Mouse (Mus musculus): ENCODE data around the gene Pbxip1. TPM values are rescaled to one million over a fixed set of nuclear protein-coding genes. Genes with fewer than 3 reads are reported as not detected.

Pbxip1 gene
- polyA plus RNA-seq, 1 experiment from 2014 or later: 10.0 TPM

- H3K27ac ChIP-seq (ENCODE audit: low read depth, low read length): 0 out of 2 replicates have a peak overlapping the region, but pooled peaks have one; percentile 15
- no peak for ATAC-seq (replicated peaks; ENCODE audit: low FRiP score)
Observed at GRCm38 (mm10) chr3:89435041-89435440, 1.5 kb upstream of the Pbxip1 start.

GRCm38 (mm10) chr3:89437269-89437668, 763 bp downstream of the Pbxip1 start:
- Histone ChIP-seq H3K36me3 (ENCODE audit: control insufficient read depth, insufficient read depth, low read length) (peaks cover 4% of the 10 kb centered on the region), H3K27ac (ENCODE audit: low read depth, low read length) (no peak overlapping the region), H3K27me3 (ENCODE audit: control insufficient read depth, insufficient read depth, low read length) (no peaks in the 10 kb centered on the region), H3K4me3 (ENCODE audit: low read depth, low read length) (peak overlapping the region; percentile 30), H3K9ac (ENCODE audit: low read length) (peak overlapping the region; percentile 41), H3K4me1 (replicated peaks; ENCODE audit: control insufficient read depth, insufficient read depth, low read length) (peaks cover 8% of the 10 kb centered on the region; the same call in 1 of the 2 replicates), H3K4me2 (ENCODE audit: low read depth, low read length, severe bottlenecking) (peak overlapping the region; percentile 63), H3K9me3 (ENCODE audit: control insufficient read depth, low read length) (no peaks in the 10 kb centered on the region)
- 25% methylated on average over 5 of the region's 5 CpGs for WGBS
- DNase-seq (ENCODE audit: low spot score) (no peak), ATAC-seq (replicated peaks; ENCODE audit: low FRiP score) (no peak)

More at GRCm38 (mm10) chr3:89435041-89435440, 1.5 kb upstream of the Pbxip1 start:
- Histone ChIP-seq H3K4me1 (replicated peaks; ENCODE audit: control insufficient read depth, insufficient read depth, low read length) (peaks cover 13% of the 10 kb centered on the region), H3K36me3 (ENCODE audit: control insufficient read depth, insufficient read depth, low read length) (peaks cover 4% of the 10 kb centered on the region), H3K4me3 (ENCODE audit: low read depth, low read length) (no peak overlapping the region), H3K27me3 (ENCODE audit: control insufficient read depth, insufficient read depth, low read length) (no peaks in the 10 kb centered on the region), H3K9ac (ENCODE audit: low read length) (no peak overlapping the region; the same call in 1 of the 2 replicates), H3K9me3 (ENCODE audit: control insufficient read depth, low read length) (no peaks in the 10 kb centered on the region), H3K4me2 (ENCODE audit: low read depth, low read length, severe bottlenecking) (no peak overlapping the region)
- no peak for DNase-seq (ENCODE audit: low spot score)
- WGBS: 63% methylated on average over 7 of the region's 7 CpGs

GRCm38 (mm10) chr3:89440691-89441090, 4.2 kb downstream of the Pbxip1 start:
- H3K4me3 ChIP-seq (ENCODE audit: low read depth, low read length): no peak overlapping the region
- 97% methylated on average over 2 of the region's 2 CpGs for WGBS
- DNase-seq (ENCODE audit: low spot score) (no peak), ATAC-seq (replicated peaks; ENCODE audit: low FRiP score) (no peak)
- no peaks in the 10 kb centered on the region for H3K27me3 ChIP-seq (ENCODE audit: control insufficient read depth, insufficient read depth, low read length)
- no peaks in the 10 kb centered on the region for H3K9me3 ChIP-seq (ENCODE audit: control insufficient read depth, low read length)
- H3K4me2 ChIP-seq (ENCODE audit: low read depth, low read length, severe bottlenecking): no peak overlapping the region
- no peak overlapping the region for H3K27ac ChIP-seq (ENCODE audit: low read depth, low read length)
- H3K9ac ChIP-seq (ENCODE audit: low read length): no peak overlapping the region
- peaks cover 4% of the 10 kb centered on the region; the same call in 1 of the 2 replicates for H3K4me1 ChIP-seq (replicated peaks; ENCODE audit: control insufficient read depth, insufficient read depth, low read length)
- no peaks in the 10 kb centered on the region for H3K36me3 ChIP-seq (ENCODE audit: control insufficient read depth, insufficient read depth, low read length)

- no peak for DNase-seq (ENCODE audit: low spot score)
- no peaks in the 10 kb centered on the region for H3K36me3 ChIP-seq (ENCODE audit: control insufficient read depth, insufficient read depth, low read length)
Observed at GRCm38 (mm10) chr3:89448720-89449537, 12.4 kb downstream of the Pbxip1 start.

GRCm38 (mm10) chr3:89449541-89449940, 13.0 kb downstream of the Pbxip1 start:
- 44% methylated on average over 7 of the region's 7 CpGs for WGBS
- Histone ChIP-seq H3K36me3 (ENCODE audit: control insufficient read depth, insufficient read depth, low read length) (no peaks in the 10 kb centered on the region), H3K4me2 (ENCODE audit: low read depth, low read length, severe bottlenecking) (no peak overlapping the region), H3K4me3 (ENCODE audit: low read depth, low read length) (no peak overlapping the region), H3K27me3 (ENCODE audit: control insufficient read depth, insufficient read depth, low read length) (no peaks in the 10 kb centered on the region; the same call in 1 of the 2 replicates), H3K27ac (ENCODE audit: low read depth, low read length) (no peak overlapping the region), H3K4me1 (replicated peaks; ENCODE audit: control insufficient read depth, insufficient read depth, low read length) (no peaks in the 10 kb centered on the region), H3K9me3 (ENCODE audit: control insufficient read depth, low read length) (no peaks in the 10 kb centered on the region), H3K9ac (ENCODE audit: low read length) (no peak overlapping the region)
- ATAC-seq (replicated peaks; ENCODE audit: low FRiP score) (no peak), DNase-seq (ENCODE audit: low spot score) (peak; percentile 83)

More at GRCm38 (mm10) chr3:89448720-89449537, 12.4 kb downstream of the Pbxip1 start:
- no peak overlapping the region for H3K4me3 ChIP-seq (ENCODE audit: low read depth, low read length)
- H3K9me3 ChIP-seq (ENCODE audit: control insufficient read depth, low read length): no peaks in the 10 kb centered on the region
- H3K27ac ChIP-seq (ENCODE audit: low read depth, low read length): no peak overlapping the region
- no peak for ATAC-seq (replicated peaks; ENCODE audit: low FRiP score)
- 76% methylated on average over 13 of the region's 13 CpGs for WGBS
- H3K4me2 ChIP-seq (ENCODE audit: low read depth, low read length, severe bottlenecking): no peak overlapping the region
- no peak overlapping the region for H3K9ac ChIP-seq (ENCODE audit: low read length)
- H3K4me1 ChIP-seq (replicated peaks; ENCODE audit: control insufficient read depth, insufficient read depth, low read length): no peaks in the 10 kb centered on the region
- H3K27me3 ChIP-seq (ENCODE audit: control insufficient read depth, insufficient read depth, low read length): no peaks in the 10 kb centered on the region

GRCm38 (mm10) chr3:89451916-89452315, 15.4 kb downstream of the Pbxip1 start:
- ATAC-seq (replicated peaks; ENCODE audit: low FRiP score): no peak
- Histone ChIP-seq H3K4me3 (ENCODE audit: low read depth, low read length) (no peak overlapping the region), H3K9ac (ENCODE audit: low read length) (no peak overlapping the region), H3K27ac (ENCODE audit: low read depth, low read length) (no peak overlapping the region), H3K9me3 (ENCODE audit: control insufficient read depth, low read length) (no peaks in the 10 kb centered on the region), H3K27me3 (ENCODE audit: control insufficient read depth, insufficient read depth, low read length) (no peaks in the 10 kb centered on the region; the same call in 1 of the 2 replicates), H3K36me3 (ENCODE audit: control insufficient read depth, insufficient read depth, low read length) (no peaks in the 10 kb centered on the region), H3K4me1 (replicated peaks; ENCODE audit: control insufficient read depth, insufficient read depth, low read length) (no peaks in the 10 kb centered on the region), H3K4me2 (ENCODE audit: low read depth, low read length, severe bottlenecking) (no peak overlapping the region)
- WGBS: 90% methylated on average over 1 of the region's 1 CpGs
- no peak for DNase-seq (ENCODE audit: low spot score)

- Histone ChIP-seq H3K27ac (ENCODE audit: low read depth, low read length) (no peak within 1 kb of the TSS), H3K9me3 (ENCODE audit: control insufficient read depth, low read length) (no peaks in the 10 kb centered on the region), H3K9ac (ENCODE audit: low read length) (no peak within 1 kb of the TSS), H3K4me3 (ENCODE audit: low read depth, low read length) (no peak within 1 kb of the TSS), H3K36me3 (ENCODE audit: control insufficient read depth, insufficient read depth, low read length) (no peaks in the 10 kb centered on the region), H3K4me2 (ENCODE audit: low read depth, low read length, severe bottlenecking) (no peak within 1 kb of the TSS), H3K4me1 (replicated peaks; ENCODE audit: control insufficient read depth, insufficient read depth, low read length) (no peaks in the 10 kb centered on the region), H3K27me3 (ENCODE audit: control insufficient read depth, insufficient read depth, low read length) (no peaks in the 10 kb centered on the region; the same call in 1 of the 2 replicates)
- DNase-seq (ENCODE audit: low spot score) (no peak), ATAC-seq (replicated peaks; ENCODE audit: low FRiP score) (no peak)
- 61% methylated on average over 10 of the region's 10 CpGs for WGBS
Observed at GRCm38 (mm10) chr3:89454401-89455177, 18.1 kb downstream of the Pbxip1 start, which contains the start of gene Pmvk. TSS of gene Pmvk (plus strand) at chr3:89454541.

- Histone ChIP-seq H3K9ac (ENCODE audit: low read length) (no peak overlapping the region), H3K4me1 (replicated peaks; ENCODE audit: control insufficient read depth, insufficient read depth, low read length) (no peaks in the 10 kb centered on the region), H3K27ac (ENCODE audit: low read depth, low read length) (no peak overlapping the region), H3K9me3 (ENCODE audit: control insufficient read depth, low read length) (no peaks in the 10 kb centered on the region), H3K4me2 (ENCODE audit: low read depth, low read length, severe bottlenecking) (no peak overlapping the region), H3K4me3 (ENCODE audit: low read depth, low read length) (no peak overlapping the region), H3K36me3 (ENCODE audit: control insufficient read depth, insufficient read depth, low read length) (no peaks in the 10 kb centered on the region), H3K27me3 (ENCODE audit: control insufficient read depth, insufficient read depth, low read length) (no peaks in the 10 kb centered on the region; the same call in 1 of the 2 replicates)
- ATAC-seq (replicated peaks; ENCODE audit: low FRiP score) (no peak), DNase-seq (ENCODE audit: low spot score) (no peak)
- WGBS: 13% methylated on average over 1 of the region's 1 CpGs
Observed at GRCm38 (mm10) chr3:89455786-89456285, 19.3 kb downstream of the Pbxip1 start.
